14 mouse cellular contexts compared by ENCODE assay signal in the genomic region with DNA sequence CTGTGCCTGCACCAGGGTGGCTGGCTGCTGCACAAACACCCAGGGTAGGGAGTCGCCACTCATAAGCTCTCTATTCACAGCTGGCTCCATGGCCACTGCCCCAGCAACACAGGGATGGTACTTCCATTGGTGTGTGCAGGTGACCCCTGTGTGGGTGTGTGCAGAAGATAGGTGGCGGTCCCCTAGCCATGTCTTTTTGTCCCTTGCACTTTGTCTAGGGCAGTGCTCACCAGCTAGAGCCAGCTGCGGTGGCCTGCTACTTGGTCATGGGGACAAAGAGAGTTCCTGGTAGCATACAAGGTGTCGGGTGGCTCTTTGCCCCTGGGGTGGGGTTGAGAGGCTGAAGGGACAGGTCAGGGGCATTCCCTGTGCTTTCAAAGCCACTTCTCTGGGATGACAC. TPM values are rescaled to one million over a fixed set of nuclear protein-coding genes. Genes with fewer than 3 reads are reported as not detected.
A peak's percentile ranks its signal among the peaks of the same experiment; 100 is the strongest.
DNase-seq lines count a peak whose midpoint lies in the region; ATAC-seq and TF ChIP-seq lines count a peak whose summit lies in the region.
"Had no signal": no experiment of that assay in that cellular context is flagged by ENCODE, and none has a peak within 500 bp of the region (broad histone marks: within the 10 kb centered on the region; RNA-seq: fewer than 3 reads in every experiment).

No protein-coding gene starts in this region.

- DNase-seq in heart, adult 11 months: peak; percentile 91
- DNase-seq in heart, adult 18-20 months: no peak
- peak; percentile 6 for DNase-seq in kidney, postnatal 10 days
- DNase-seq in kidney, adult 8-10 months: no peak
- no peak for DNase-seq in G1E (ENCODE audit: low spot score)
- DNase-seq in induced T-regulatory cell, adult 2 months (ENCODE audit: low read depth): peak; percentile 28
- no peak for DNase-seq in gastrocnemius, postnatal 36 days
- no peak for DNase-seq in left cerebral cortex, adult 9 months (ENCODE audit: low spot score in 2 of 2)

- peaks cover 23% of the 10 kb centered on the region for H3K4me1 ChIP-seq in G1E (ENCODE audit: insufficient read depth, low read depth, low read length)

- 0 out of 2 replicates have a peak overlapping the region, but pooled peaks have one; percentile 2 for H3K4me3 ChIP-seq in G1E (ENCODE audit: low read depth, low read length)
- H3K4me3 ChIP-seq: embryonic facial prominence, embryonic 12.5 days; heart, embryonic 10.5 days; limb, embryonic 12.5 days; liver, embryonic 15.5 days had no signal

- intact Hi-C loops in gastrocnemius, postnatal 36 days (cut with DNase I): no loop called here

- TF ChIP-seq CTCF in G1E (IDR thresholded peaks at IDR 0.05; ENCODE audit: low read depth, low read length): no peak

- peaks cover 85% of the 10 kb centered on the region for H3K27me3 ChIP-seq in G1E (ENCODE audit: insufficient read depth, low read length)

- H3K36me3 ChIP-seq in G1E (replicated peaks): no peaks in the 10 kb centered on the region
- H3K36me3 ChIP-seq: heart, embryonic 10.5 days; limb, embryonic 12.5 days; liver, embryonic 15.5 days had no signal

- no peak for ATAC-seq in G1E (ENCODE audit: extremely low read depth, insufficient number of reproducible peaks, low FRiP score, poor library complexity, severe bottlenecking)

- no peaks in the 10 kb centered on the region for H3K9me3 ChIP-seq in G1E (replicated peaks)
- H3K9me3 ChIP-seq: embryonic facial prominence, embryonic 12.5 days; heart, embryonic 10.5 days; limb, embryonic 12.5 days; liver, embryonic 15.5 days had no signal

RNA-seq across cellular contexts. Expression of gene Matk, which starts 8.6 kb away (rescaled TPM):
- under 1 TPM; 0.42 to 0.87 TPM for total RNA-seq in heart, adult 18-20 months (2021)
- total RNA-seq in G1E (2014; fragmentation: Nextera tagmentation) (not detected in 2 replicates), G1E (2017) (0.05 and 0.06 TPM in 2 replicates)
- polyA plus RNA-seq in G1E (2012): 0.07 TPM in 1 of 2 replicates, not detected in the other
- under 1 TPM in 1 of 2 experiments, not detected in 1; 0.22 TPM for total RNA-seq in gastrocnemius, postnatal 36 days (2021)

RNA-seq across cellular contexts. Expression of gene Zfr2, which starts 11.2 kb away (rescaled TPM):
- 1 to 10 TPM; 2.3 to 2.5 TPM for total RNA-seq in heart, adult 18-20 months (2021)
- 7.0 and 7.1 TPM in 2 replicates for total RNA-seq in G1E (2014; fragmentation: Nextera tagmentation)
- total RNA-seq in G1E (2017): 2.6 and 3.2 TPM in 2 replicates
- 1.8 and 1.9 TPM in 2 replicates for polyA plus RNA-seq in G1E (2012)
- 1 to 10 TPM; 1.9 TPM for total RNA-seq in gastrocnemius, postnatal 36 days (2021)

RNA-seq across cellular contexts. Expression of gene Atcay, which starts 13.5 kb away (rescaled TPM):
- total RNA-seq in heart, adult 18-20 months (2021): not detected
- total RNA-seq in G1E (2014; fragmentation: Nextera tagmentation) (not detected in 2 replicates), G1E (2017) (0.06 and 0.11 TPM in 2 replicates)
- polyA plus RNA-seq in G1E (2012): not detected in 2 replicates
- not detected for total RNA-seq in gastrocnemius, postnatal 36 days (2021)
- total RNA-seq: gastrocnemius, adult 8-10 months had no signal
- polyA plus RNA-seq: liver, embryonic 15.5 days; macrophage had no signal

RNA-seq across cellular contexts. Expression of gene Mrpl54, which starts 22.6 kb away (rescaled TPM):
- 10 to 100 TPM; 85.7 to 89.6 TPM for total RNA-seq in heart, adult 18-20 months (2021)
- total RNA-seq in G1E (2014; fragmentation: Nextera tagmentation) (75.6 and 78.6 TPM in 2 replicates), G1E (2017) (186 and 206 TPM in 2 replicates)
- 612 and 631 TPM in 2 replicates for polyA plus RNA-seq in G1E (2012)
- total RNA-seq in gastrocnemius, postnatal 36 days (2021): 10 to 100 TPM; 90.6 to 91.0 TPM

RNA-seq across cellular contexts. Expression of gene Apba3, which starts 22.6 kb away (rescaled TPM):
- total RNA-seq in heart, adult 18-20 months (2021): 100 to 1,000 TPM in 1 of 2 experiments, 10 to 100 TPM in 1; 85.9 to 110 TPM
- 36.2 and 44.6 TPM in 2 replicates for total RNA-seq in G1E (2014; fragmentation: Nextera tagmentation)
- total RNA-seq in G1E (2017): 27.9 and 38.9 TPM in 2 replicates
- 113 and 130 TPM in 2 replicates for polyA plus RNA-seq in G1E (2012)
- 100 to 1,000 TPM in 1 of 2 experiments, 10 to 100 TPM in 1; 98.5 to 102 TPM for total RNA-seq in gastrocnemius, postnatal 36 days (2021)

Comparison
In these comparisons a context has a peak if more than half of its experiments do, and no peak if none do; other contexts are left out.
1. DNase-seq: peak in heart, adult 11 months (single experiment), kidney, postnatal 10 days (single experiment) and induced T-regulatory cell, adult 2 months (single experiment); none in heart, adult 18-20 months (0 of 2), kidney, adult 8-10 months (0 of 2), G1E (single experiment), gastrocnemius, postnatal 36 days (0 of 2) and left cerebral cortex, adult 9 months (0 of 2).